Mouse (Mus musculus) adipocyte (in vitro differentiated cells): ENCODE data around the gene Socs2.

Source experiments
- DNase-seq: peaks from one replicate; pipeline ENCODE4 v3.0.0-alpha.2; 2016; ENCODE audit warnings: low spot score

Socs2 gene

DNA sequence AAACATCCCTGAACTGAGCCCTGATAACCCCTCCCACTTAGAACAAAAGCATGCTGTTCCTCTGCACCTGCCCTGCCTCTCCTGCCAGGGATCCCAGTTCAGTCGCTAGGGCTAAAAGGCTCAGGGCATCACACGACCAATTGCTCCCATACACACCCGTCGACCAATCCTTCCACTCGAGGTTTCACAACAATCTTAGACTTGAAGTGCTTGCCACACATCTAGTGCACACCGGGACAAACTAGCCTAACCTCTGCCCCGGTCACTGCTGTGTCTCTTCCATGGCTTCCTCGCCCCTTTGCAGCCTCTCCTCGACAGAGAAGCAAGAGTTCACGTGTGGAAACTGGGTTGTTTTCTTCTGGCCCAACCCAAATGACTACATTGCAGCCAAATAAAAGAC lies 3.3 kb upstream of the Socs2 start:
- peak; percentile 56 for DNase-seq

DNA sequence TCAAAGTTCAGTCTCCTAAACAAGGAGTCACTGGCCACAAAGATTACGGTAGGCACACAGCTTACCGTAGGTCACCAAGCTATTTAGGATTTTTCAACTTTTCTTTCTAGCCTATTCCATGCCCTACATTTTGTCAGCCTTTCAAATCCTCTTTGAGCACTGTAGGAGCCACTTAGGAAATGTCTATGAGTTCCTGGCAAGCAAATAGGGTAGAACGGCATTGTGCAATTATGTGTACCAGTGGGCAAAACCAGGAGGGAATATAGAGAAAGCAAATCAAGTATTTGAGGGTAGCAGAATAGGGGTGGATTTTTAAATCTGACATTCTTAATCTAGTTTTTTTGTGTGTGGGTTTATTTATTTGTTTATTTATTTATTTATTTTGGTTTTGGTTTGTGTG lies 2.7 kb upstream of the Socs2 start:
- DNase-seq, result peak; percentile 38

DNA sequence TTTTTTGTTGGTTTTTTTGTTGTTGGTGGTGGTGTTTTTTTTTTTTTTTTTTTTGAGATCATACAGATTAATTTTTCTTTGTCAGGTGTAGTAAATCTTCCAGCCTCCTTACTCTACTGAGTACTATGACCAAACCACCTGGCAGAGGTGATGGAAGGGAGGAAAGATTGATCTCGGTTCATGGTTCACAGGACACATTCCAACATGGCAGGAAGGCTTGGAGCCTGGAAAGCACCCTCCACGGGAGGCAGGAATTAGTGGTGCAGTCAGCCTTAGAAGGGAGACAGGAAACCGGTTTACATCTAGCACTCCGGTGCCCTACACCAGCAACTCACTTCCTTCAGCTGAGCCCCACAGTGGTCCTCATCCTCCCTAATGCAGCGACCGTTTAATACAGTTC lies 1.7 kb upstream of the Socs2 start:
- DNase-seq, result no peak

DNA sequence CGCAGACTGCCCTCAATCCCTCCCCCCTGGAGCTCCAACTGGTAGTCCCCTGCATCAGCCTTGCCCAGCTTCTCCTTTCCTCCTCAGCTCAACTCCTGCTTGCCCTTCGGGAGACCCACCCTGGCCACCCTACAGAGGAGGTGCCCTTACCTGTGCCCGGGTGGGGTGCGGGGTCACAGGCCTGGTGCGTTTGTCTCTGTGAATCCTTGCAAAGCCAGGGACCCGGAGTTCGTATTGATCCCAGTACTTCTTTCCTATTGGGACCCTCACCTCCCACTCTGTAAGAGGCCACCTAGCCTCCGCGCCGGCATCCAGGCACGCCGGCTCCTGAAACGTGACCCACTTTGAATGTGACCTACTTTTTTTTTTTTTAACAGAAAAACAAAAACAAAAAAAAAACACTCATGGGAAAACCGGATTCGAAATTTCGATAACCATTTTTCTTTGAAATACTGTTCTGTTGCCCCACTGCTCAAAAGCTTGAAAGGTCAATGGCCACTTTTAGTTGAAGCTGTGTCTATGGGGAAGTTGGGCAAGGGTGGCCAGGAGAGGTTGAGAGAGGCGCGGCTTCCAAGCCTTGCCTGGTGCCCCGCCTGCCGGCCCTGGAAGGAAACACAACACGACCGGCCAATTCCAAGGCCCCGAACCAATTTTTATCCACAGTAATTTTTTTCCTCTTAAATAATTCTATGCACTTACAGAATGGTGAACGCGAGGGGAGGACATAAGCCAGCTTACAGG lies 686 bp upstream of the Socs2 start:
- peak; percentile 88 for DNase-seq

DNA sequence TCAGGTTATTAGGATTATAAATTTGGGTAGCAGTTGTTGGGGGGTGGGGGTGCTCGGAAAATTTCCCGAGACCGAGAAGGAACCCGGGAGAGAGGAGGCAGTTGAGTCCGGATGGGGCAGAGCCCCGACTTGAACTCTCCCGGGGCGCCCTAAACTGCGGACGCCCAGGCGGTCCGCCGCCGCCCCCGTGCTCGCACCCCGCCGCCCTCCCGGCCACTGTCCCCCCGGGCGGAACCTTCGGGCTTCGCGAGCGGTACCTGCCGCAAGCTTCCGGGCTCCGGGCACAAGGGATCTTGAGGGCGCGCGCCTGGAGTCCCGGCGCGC lies 657 bp downstream of the Socs2 start:
- DNase-seq, result no peak

DNA sequence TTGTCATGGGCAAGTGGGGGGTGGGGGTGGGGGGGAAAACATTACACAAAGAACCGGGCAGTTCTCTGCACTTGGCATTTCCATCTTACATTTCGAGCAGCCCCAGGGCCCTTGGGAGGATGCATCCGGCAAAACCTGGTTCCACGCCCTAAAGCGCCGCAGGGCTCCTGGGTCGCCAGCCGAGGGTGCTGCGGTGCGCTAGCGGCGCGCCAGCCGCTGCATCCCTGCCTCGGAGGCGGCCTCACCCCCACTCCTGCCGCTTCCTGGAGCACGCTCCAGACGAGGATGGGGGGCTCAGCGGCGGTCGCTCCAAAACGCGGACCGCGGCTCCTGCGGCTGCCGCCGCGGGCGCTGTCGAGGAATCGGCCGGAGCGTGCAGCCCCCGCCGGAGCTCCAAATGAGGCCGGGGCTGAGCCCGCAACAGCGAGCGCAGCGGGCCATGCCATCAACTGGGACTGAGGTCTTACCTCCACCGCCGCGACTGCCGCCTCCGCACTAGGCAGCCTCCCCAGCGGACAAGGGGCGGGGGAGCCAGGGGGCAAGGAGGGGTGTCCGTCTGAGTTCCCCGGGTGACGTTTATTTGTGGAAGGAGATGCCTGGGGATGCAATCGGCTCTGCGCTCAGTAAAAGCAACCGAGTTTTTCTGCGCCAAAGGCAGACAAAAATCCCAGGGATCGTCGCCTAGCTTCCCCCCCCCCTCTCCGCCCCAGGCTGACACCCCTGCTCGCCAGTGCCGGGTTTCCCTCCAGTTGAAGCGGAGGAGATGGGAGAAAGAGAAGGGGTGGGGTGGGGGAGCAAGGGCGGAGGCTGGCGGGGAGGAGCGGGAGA lies 1.2 kb downstream of the Socs2 start:
- no peak for DNase-seq

DNA sequence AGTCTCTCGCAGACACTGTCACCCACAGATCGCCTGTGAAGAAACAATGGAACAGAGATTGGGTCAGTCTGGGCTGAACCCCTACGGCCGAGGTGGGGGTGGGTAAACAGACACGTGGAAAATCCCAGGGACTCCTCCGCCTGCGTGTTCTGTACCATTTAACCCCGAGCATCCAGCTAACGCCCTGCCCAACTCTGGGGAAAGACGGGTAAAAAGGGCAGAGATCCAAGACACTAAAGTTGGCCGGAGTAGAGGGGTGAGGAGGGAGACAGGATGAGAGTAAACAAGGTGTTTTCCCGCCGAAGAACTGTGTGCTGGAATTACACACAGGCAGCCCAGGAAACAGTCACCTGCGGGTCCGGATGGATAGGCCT lies 1.8 kb downstream of the Socs2 start:
- DNase-seq, result no peak

DNA sequence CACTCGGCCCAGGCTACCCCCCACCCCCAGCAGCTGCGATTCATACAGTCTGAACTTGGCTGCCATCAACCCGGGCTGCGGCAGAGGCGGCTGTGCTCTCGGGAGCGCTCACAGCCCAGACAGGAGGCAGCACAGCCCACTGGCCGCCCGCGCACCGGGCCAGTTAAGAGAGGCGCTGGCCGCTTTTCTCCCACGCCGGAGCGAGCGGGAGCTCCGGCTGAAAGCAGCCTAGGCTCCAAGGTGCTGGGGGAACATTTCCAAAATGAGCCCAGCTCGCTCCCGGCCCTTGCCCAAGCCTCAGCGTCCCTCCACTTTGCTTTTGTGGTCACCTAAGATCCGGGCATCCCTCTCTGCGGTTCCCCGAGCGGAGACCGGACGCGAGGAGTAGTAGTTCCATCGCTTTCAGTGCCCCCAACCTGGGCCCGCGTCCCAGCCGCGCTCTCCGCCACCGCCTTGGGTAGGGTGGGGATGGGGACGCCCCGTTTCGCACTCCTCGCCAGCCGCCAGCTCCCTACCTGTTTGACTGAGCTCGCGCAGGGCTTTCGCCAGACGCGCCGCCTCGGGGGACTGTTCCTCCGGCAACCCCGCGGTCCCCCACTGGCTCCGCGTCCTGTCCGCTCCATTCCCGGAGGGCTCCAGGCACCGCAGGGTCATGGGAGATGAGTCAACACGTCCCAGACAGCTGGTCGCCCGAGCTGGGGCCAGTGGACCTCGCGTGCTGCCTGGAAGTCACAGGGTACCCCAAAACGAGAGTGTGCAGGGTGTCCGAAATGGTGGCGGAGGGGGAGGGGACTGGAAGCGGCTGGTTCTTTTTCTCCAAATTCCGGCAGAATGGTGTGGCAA lies 2.4 kb downstream of the Socs2 start:
- no peak for DNase-seq

DNA sequence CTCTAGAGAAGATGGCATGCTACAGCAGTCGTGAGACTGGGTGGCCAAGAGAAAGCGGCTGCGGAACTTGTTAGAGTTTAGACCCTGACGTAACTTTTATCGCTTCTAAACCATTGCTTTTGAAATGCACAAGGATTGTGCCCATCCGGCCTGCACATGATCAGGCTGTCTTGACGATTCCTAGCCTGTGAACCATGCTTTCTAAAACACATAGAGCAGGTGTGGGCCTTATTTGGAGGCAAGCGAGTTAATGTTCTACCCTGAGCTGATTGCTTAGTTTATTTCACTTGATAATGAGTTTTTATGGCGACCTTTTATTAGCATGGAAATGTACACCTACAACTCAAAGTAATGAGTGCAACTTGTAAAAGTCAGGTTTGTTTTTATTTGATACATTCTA lies 5.8 kb downstream of the Socs2 start:
- DNase-seq, result no peak

DNA sequence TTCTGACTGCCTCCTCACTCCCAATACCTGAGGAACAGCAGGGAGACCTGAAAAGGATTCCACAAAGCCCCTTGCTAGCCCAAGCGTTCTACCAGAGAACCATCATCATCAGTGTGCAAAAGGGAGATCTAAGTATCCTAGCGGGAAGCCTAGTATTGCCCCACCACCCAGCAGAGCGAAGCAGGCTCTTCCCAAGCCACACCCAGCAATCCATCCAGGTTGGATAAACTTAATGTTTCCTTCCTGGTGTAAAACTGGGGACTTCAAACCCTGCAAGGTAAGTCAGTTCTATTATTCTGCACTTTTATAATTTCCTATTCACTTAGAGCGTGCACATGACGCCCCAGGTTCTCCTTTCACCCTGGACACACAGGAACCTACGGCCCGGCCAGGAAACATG lies 6.3 kb downstream of the Socs2 start:
- DNase-seq, result no peak

DNA sequence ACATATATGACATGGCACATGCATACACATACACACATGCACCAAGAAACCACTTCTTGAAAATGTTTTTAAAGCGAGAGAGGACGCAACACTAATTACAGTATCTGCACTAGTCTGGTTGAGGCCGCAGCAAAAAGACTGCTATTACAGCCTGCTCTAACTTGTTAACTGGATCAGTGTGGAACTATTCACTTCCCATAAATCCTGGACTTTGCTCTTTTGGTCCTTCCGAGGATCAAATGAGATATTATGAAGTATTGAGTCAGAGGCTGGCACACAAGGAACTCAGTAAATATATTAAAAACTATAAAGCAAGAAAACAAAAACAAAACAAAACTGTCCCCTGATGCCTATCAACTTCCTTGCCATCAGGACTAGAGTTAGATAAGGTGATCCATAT lies 6.8 kb downstream of the Socs2 start:
- no peak for DNase-seq

DNA sequence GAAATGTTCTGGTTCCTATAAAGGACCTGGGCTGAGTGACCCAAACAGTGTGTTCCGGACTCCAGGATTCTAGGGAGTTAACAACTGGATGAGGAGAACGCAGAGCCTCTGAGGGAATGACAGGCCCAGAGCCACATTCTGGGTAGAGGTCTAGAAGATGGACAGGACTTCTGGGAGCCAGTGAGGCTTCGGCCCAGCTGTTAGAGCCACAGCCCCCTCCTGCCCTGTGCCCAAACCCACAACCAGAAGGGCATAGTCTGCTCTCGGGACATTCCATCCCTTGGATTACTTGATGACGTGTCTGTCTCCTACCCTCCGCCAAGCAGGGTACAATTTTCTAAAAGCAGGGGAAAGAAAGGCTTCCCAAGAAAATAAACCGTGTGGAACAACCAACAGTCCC lies 7.8 kb downstream of the Socs2 start:
- DNase-seq, result no peak

DNA sequence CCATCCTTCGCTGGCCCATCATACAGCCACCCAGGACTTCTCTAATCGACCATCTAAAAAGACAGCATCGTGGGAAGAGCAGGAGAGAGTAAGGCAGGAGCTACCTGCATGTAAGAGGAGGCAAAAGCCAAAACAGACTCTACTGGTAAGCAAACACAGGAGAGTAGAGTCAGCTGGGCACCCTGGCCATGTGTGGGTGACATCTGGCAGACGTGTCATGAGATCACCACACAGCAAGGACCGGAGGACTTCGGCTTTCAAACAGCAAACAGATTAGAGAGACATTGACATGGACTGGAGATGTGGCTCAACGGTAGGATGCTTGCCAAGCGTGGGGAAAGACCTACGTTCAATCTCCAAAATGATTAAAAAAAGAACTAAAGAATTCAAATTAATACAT lies 8.5 kb downstream of the Socs2 start:
- no peak for DNase-seq

DNA sequence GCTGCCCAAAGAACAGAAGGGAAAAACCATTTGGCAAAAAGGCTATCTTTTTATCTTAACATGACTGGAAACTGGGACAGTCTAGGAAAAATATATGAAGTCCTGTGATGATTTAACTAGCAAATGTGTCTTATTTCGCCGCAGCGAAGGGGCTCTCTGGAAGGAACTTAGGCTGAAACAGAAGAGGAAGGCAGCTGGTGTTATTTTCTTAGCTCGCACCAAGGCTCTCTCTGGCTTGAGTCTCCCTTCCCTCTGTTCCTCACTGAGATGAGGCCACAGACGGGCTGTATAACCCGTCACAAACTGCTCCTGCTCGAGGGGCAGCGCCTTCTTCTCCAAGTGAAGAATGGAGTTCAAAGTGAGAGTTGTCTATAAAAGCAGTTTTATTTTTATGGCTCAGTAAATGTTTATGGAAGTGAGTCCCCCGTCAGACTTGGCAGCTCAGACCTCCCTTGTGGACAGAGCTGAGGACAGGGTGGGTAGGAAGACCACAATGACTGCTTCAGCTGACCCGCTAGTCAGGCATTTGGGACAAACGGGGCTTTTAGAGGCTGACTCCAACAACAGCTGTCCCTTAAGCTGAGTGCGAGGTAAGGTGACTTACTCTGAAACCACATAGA lies 9.3 kb downstream of the Socs2 start:
- no peak for DNase-seq

DNA sequence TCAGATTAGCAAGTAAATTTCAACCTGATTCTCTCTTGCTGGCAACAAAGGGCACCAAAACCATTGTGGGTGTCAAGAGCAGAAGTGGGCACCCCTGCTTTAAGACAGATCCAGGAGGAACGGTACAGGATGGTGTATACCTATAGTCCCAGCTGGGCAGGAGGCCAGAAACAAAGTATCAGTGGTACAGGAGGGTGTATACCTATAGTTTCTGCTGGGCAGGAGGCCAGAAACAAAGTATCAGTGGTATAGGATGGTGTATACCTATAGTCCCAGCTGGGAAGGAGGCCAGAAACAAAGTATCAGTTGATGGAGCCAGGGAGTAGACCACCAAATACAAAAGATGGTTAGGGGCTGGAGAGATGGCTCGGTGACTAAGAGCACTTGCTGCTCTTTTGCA lies 12.2 kb downstream of the Socs2 start:
- DNase-seq, result no peak

DNA sequence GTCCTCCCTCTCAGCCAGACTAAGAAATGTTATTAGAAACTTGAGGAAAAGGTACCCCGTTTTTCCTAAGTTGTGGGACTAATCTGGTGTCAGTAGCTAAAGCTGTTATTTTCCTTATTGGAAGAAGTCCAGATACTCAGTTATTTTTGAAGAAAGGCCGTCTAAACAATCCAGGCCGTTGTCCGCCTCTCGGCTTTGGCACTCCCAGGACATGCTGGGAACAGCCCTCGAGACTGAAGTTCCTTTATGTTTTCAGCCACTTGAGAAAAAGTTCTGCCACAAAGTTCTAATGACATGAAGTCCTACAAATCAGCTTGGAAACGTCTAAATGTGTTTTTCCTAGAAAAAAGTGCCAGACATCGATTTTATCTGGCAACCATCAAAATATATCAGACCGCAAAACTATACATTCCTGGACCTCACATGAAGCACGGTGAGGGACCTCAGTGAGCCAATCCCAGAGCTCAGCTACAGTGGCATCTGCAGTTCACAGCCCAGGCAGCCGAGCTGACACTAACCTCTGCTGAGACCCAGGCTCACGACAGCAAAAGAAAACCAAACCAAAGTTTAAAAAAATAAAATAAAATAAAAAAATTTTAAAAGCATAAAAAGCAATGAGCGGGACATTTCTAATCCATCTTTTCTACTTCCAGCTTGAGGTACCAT lies 17.2 kb downstream of the Socs2 start:
- DNase-seq, result peak; percentile 59

DNA sequence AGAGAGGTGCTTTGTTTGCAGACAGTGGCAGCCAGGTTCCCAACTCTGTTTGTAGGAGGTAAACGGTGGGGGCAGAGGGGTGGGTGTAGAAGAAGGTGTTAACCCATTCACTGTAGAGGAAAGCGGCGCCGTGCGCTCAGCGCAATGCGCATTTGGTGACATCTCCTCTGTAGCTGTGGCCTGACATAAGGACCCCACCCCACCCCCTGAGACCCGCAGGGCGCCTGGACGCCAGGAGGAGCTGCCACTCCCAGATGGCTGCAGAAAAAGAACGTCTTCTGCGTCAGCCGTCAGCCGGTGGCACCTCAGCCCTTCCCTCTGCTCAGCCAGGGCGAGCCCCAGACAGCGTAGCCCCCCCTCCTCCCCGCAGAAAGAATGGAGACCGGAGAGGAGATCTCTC lies 18.5 kb downstream of the Socs2 start:
- no peak for DNase-seq

DNA sequence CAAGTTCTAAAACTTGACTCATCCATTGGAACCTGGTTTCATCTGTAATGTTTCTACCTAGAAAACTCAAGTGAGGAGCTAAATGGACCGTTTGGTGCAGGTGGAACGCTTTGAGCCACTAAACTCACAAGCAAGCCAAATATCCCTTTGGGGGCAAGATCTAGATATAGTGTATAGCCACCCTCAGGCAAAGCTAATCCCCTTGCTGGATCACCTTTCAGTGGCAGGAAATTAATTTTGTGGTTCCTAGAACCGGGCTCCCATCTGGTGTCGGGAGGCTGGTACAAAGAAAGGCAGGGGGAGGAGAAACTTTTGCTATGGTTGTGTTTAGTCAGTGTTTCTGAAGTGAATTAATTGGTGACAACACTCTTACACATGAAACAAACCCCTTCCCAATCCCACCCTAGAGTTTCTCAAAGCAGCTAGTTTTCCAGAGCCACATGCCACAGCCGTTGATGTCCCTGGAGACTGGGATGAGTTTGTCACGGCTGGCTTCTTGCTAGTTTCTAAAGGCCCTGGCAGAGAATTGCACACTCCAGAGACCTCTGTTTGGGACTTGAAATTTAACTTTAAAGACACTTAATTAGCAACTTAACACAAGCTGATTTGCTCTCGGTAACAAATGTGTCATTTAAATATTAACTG lies 19.7 kb downstream of the Socs2 start:
- no peak for DNase-seq

DNA sequence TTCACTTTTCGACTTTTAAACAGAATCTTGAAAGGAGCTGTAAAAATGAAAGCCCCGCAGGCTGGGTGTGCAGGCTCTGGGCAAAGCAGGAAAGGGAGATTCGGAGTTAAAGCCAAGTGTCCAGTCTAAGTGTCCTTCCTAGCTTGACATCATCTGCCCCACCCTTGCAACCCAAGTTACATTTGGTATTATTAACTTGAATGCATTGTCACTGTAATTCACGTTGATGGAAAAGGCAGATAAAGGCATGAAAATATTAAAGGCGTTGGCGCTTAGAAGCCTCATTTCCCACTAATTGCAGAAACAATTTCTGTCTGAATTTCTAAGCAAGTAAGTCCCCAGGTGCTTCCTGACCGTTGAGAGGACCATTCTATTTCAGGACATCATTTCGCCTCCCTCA lies 20.6 kb downstream of the Socs2 start:
- no peak for DNase-seq

DNA sequence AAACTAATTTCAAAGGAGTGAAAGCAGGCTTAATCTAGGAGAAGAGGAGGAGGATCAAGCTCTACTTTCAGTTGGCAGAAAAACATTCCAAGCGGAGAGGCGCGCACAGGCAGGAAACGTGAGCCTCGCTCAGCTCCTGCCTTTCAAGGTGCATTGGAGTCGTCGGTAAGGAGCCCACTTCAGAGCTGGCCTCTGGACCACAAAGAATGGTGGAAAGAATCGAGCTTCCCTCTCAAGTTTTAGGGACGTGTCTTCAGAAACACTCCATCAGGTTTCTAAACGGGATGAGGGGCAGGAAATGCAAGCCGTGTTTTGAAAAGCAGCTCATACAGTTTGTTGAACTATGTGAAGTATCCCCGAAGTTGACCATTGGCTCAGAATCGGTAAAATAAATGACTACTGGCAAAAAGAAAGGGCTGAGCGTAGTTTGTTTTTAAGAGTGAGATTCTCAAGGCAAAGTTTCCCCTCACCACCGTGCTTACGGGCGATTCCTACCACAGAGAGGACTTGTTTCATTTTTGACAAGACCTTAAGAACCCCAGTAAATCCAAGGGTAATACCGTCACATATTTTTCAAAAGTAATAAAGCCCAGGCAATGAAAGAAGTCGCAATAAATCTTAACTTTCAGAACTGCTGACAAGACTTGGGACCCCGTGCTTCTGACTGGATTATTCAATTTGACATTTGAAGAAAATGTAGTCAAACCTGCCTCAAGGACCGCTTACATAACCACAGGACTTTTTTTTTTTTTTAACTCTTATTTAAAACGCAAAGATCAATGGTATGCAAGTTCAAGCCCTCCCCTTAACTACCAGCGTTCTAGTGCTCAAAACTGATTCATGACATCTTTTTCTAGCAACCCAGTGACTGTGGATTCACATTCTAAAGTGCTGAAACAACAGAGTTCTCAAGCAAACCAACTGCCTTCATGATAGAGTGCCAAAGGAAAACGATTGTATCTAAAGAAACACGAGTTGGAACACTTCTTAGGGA lies 21.9 kb downstream of the Socs2 start:
- no peak for DNase-seq
